Mouse (Mus musculus) midbrain, embryonic 12.5 days (tissue): ENCODE results near the gene Mroh2a. TPM values are rescaled to one million over a fixed set of nuclear protein-coding genes. Genes with fewer than 3 reads are reported as not detected.

Experiments
- ATAC-seq: fragments of 200-750 bp; cut with Nextera tagmentation; 2 replicates; pipeline ENCODE4 v1.8.0; 2017; ENCODE audit warnings: low read depth, moderate TSS enrichment, moderate library complexity; ENCODE audit not compliant: low FRiP score
- H3K27ac ChIP-seq: fragments of 300-500 bp; sonication (generic); replicated peaks from 2 replicates; pipeline ENCODE4 v1.5.1; 2016; ENCODE audit warnings: mild to moderate bottlenecking
- H3K27me3 ChIP-seq: fragments of 300-500 bp; sonication (generic); 2 replicates; pipeline ENCODE4 v1.6.1; 2016; ENCODE audit warnings: mild to moderate bottlenecking
- H3K36me3 ChIP-seq: fragments of 300-500 bp; sonication (generic); 2 replicates; pipeline ENCODE4 v1.6.1; 2016
- H3K4me1 ChIP-seq: fragments of 300-500 bp; sonication (generic); 2 replicates; pipeline ENCODE4 v1.6.1; 2016
- H3K4me2 ChIP-seq: fragments of 300-500 bp; sonication (generic); replicated peaks from 2 replicates; pipeline ENCODE4 v1.6.1; 2016; ENCODE audit warnings: mild to moderate bottlenecking, moderate library complexity
- H3K4me3 ChIP-seq: fragments of 300-500 bp; sonication (generic); 2 replicates; pipeline ENCODE4 v1.5.1; 2016; ENCODE audit warnings: mild to moderate bottlenecking
- H3K9ac ChIP-seq: fragments of 300-500 bp; sonication (generic); replicated peaks from 2 replicates; pipeline ENCODE4 v1.6.1; 2016; ENCODE audit warnings: mild to moderate bottlenecking, moderate library complexity
- H3K9me3 ChIP-seq: fragments of 300-500 bp; sonication (generic); 2 replicates; pipeline ENCODE4 v1.6.1; 2016; ENCODE audit warnings: mild to moderate bottlenecking
- WGBS: fragments of 180-500 bp; shearing (Covaris S2); methylation state at CpG from one replicate; pipeline ENCODE4 v1.1.7; 2016; 5-methylcytosine and 5-hydroxymethylcytosine counted together
- polyA plus RNA-seq: library from polyadenylated mRNA; unstranded; fragments of >200 nt; fragmentation: Nextera tagmentation; extraction: Ambion mirVana; gene quantifications from 2 replicates; pipeline ENCODE4 v1.2.1, GENCODE M21; 2016

Mroh2a gene
- polyA plus RNA-seq, 1 experiment from 2014 or later: 1.6 TPM

- peaks cover 98% of the 10 kb centered on the region for H3K36me3 ChIP-seq
- H3K27ac ChIP-seq: no peak overlapping the region
- 0 out of 2 replicates have a peak, but pooled peaks cover 7% of the 10 kb centered on the region for H3K9me3 ChIP-seq
- H3K4me1 ChIP-seq: no peaks in the 10 kb centered on the region
- no peak for ATAC-seq
- 90% methylated on average over 7 of the region's 7 CpGs for WGBS
- H3K9ac ChIP-seq: no peak overlapping the region
- no peaks in the 10 kb centered on the region for H3K27me3 ChIP-seq
- H3K4me2 ChIP-seq: no peak overlapping the region
- no peak overlapping the region for H3K4me3 ChIP-seq
Measured at GRCm38 (mm10) chr1:88264237-88264868, 37.6 kb downstream of the Mroh2a start.

- Histone ChIP-seq H3K9ac (no peak overlapping the region), H3K4me2 (no peak overlapping the region), H3K36me3 (peaks cover 98% of the 10 kb centered on the region), H3K9me3 (0 out of 2 replicates have a peak, but pooled peaks cover 3% of the 10 kb centered on the region), H3K27ac (no peak overlapping the region), H3K4me3 (no peak overlapping the region), H3K27me3 (no peaks in the 10 kb centered on the region), H3K4me1 (no peaks in the 10 kb centered on the region)
- WGBS: 80% methylated on average over 4 of the region's 4 CpGs
- ATAC-seq: no peak
Measured at GRCm38 (mm10) chr1:88264869-88265240, 38.1 kb downstream of the Mroh2a start.

DNA sequence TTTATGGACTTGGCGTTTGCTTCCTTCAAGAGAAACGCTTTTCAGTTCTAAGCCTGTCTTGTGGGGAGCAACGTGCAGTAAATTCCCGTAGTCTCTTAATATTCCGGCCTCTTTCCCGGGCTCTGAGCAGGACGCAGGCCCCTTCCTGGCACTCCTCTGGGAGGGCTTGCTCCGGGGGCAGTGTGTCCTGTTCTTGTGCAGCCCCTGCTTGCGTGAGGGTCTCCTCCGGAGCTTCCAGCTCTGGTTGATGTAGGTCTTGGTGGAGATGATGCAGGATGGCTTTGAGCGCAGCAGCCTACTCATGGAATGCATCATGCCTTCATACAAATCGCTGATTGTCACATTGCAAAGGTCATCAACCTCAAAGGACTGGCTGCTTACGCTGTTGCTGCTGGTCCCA, 39.3 kb downstream of the Mroh2a start:
- Histone ChIP-seq H3K36me3 (peaks cover 88% of the 10 kb centered on the region), H3K4me3 (no peak overlapping the region), H3K4me1 (no peaks in the 10 kb centered on the region), H3K27ac (no peak overlapping the region), H3K9ac (no peak overlapping the region), H3K27me3 (no peaks in the 10 kb centered on the region), H3K9me3 (no peaks in the 10 kb centered on the region), H3K4me2 (no peak overlapping the region)
- no peak for ATAC-seq
- 89% methylated on average over 13 of the region's 13 CpGs for WGBS

DNA sequence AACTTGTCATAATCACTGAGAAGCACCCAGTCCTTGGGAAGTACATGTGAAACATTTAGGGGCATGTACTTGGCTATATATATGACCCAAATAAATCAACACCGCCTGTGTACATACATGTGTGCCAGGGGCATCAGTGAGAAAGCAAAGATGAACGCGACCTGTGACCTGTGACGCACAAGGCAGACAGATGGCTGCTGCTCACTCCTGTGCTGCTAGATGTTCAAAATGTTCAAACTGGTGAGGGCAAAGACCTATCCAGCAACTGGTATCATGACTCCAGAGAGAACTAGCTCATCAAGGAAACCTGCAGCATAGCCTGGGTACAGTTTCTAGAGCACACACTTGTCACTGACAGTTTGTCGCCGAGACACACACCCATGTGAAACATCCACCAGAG, 40.7 kb downstream of the Mroh2a start:
- ATAC-seq: no peak
- Histone ChIP-seq H3K36me3 (peaks cover 89% of the 10 kb centered on the region), H3K4me1 (no peaks in the 10 kb centered on the region), H3K4me3 (no peak overlapping the region), H3K4me2 (no peak overlapping the region), H3K27ac (no peak overlapping the region), H3K9me3 (no peaks in the 10 kb centered on the region), H3K9ac (no peak overlapping the region), H3K27me3 (no peaks in the 10 kb centered on the region)
- 95% methylated on average over 6 of the region's 6 CpGs for WGBS

DNA sequence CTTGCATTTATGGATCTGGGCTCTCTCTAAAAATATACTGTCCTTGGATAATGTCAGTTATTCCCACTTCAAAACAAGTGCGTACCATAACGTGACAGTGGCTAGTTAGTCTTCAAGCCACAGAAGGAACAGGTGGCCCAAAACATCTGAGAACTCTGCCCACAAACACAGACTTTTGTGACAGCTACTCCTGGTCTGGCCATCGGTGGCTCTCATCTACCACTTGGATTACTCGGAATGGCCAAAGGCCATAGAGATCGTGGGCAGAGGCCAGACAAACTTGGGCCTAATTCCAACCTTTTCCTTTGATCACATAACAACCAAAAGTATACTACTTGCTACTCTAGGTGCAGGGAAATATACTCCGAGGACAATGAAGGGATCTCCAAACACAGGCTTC, 41.3 kb downstream of the Mroh2a start:
- H3K4me2 ChIP-seq: no peak overlapping the region
- no peak overlapping the region for H3K4me3 ChIP-seq
- WGBS: 85% methylated on average over 6 of the region's 6 CpGs
- no peaks in the 10 kb centered on the region for H3K27me3 ChIP-seq
- no peaks in the 10 kb centered on the region for H3K9me3 ChIP-seq
- ATAC-seq: no peak
- H3K27ac ChIP-seq: no peak overlapping the region
- H3K9ac ChIP-seq: no peak overlapping the region
- no peaks in the 10 kb centered on the region for H3K4me1 ChIP-seq
- H3K36me3 ChIP-seq: peaks cover 89% of the 10 kb centered on the region

DNA sequence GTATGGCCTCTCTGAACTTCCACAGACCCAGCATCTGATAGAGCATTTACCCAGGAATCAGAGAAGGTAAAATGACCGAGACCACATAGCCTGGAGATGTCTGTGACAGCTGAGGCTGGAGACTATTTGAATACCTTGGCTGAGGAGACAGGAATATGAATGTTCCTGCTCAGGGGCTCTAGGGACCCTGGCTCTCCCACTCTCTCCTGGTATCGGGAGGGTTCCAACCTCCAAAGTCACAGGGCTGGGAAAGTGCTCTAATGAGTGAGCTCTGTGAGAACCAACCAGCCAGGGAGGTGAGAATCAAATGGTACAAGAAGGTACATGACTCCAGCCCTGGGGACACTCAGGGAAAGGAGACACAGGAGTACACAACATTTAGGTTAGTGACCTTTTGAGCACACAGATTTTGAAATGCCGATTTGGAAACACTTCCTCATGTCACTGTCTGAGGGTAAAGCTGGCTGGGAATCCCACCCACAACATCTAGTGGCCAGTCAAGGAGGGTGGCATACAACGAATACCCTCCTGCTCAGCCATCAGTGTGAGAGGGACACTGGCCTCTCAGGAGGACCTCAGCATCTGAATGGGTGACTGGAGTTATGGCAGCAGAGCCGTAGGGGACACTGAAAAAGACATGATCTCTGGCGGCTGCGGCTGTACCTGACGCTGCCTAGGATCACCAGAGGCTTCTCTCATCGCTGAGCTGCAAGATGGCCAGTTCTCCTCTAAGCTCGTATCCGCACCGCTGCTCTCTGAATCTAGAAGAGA, 42.9 kb downstream of the Mroh2a start:
- Histone ChIP-seq H3K4me1 (no peaks in the 10 kb centered on the region), H3K36me3 (peaks cover 88% of the 10 kb centered on the region), H3K4me2 (no peak overlapping the region), H3K4me3 (no peak overlapping the region), H3K27ac (no peak overlapping the region), H3K9ac (no peak overlapping the region), H3K27me3 (no peaks in the 10 kb centered on the region), H3K9me3 (no peaks in the 10 kb centered on the region)
- ATAC-seq: no peak
- WGBS: 89% methylated on average over 12 of the region's 12 CpGs

- Histone ChIP-seq H3K9ac (no peak overlapping the region), H3K9me3 (no peaks in the 10 kb centered on the region), H3K4me2 (no peak overlapping the region), H3K27ac (no peak overlapping the region), H3K36me3 (peaks cover 61% of the 10 kb centered on the region), H3K27me3 (no peaks in the 10 kb centered on the region), H3K4me3 (no peak overlapping the region), H3K4me1 (peaks cover 16% of the 10 kb centered on the region)
- no peak for ATAC-seq
- WGBS: 59% methylated on average over 4 of the region's 4 CpGs
Measured at GRCm38 (mm10) chr1:88272851-88273250, 46.1 kb downstream of the Mroh2a start.

GRCm38 (mm10) chr1:88273326-88273725, 46.5 kb downstream of the Mroh2a start:
- Histone ChIP-seq H3K27ac (no peak overlapping the region), H3K4me3 (no peak overlapping the region), H3K9ac (no peak overlapping the region), H3K4me1 (peaks cover 16% of the 10 kb centered on the region), H3K4me2 (no peak overlapping the region), H3K9me3 (no peaks in the 10 kb centered on the region), H3K36me3 (peaks cover 56% of the 10 kb centered on the region), H3K27me3 (no peaks in the 10 kb centered on the region)
- WGBS: 97% methylated on average over 3 of the region's 3 CpGs
- no peak for ATAC-seq

DNA sequence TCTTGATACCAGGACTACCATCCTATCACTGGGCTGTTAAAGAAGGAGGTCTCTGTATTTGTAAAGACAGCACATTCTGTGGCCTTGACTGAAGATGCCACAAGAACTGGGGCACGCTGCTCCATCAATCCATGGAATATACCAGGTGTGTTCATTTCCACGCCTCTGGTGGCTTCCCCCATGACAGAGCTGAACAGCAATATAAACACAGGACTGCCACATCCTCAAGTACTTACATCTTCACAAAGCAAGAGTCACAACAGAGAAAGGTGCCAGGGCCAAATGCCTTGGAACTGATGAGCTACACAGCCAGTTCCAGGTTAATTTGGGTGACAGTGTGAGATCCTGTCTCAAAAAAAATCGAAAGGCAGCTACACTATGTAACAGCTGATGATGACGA, 47.0 kb downstream of the Mroh2a start:
- Histone ChIP-seq H3K27ac (no peak overlapping the region), H3K4me2 (no peak overlapping the region), H3K4me1 (peaks cover 16% of the 10 kb centered on the region), H3K9ac (no peak overlapping the region), H3K9me3 (no peaks in the 10 kb centered on the region), H3K4me3 (no peak overlapping the region), H3K27me3 (no peaks in the 10 kb centered on the region), H3K36me3 (peaks cover 51% of the 10 kb centered on the region)
- ATAC-seq: no peak
- 82% methylated on average over 4 of the region's 4 CpGs for WGBS

- Histone ChIP-seq H3K4me2 (no peak overlapping the region), H3K9me3 (no peaks in the 10 kb centered on the region), H3K9ac (no peak overlapping the region), H3K4me1 (peaks cover 16% of the 10 kb centered on the region), H3K36me3 (peaks cover 44% of the 10 kb centered on the region), H3K4me3 (no peak overlapping the region), H3K27me3 (no peaks in the 10 kb centered on the region), H3K27ac (no peak overlapping the region)
- WGBS: 76% methylated on average over 11 of the region's 11 CpGs
- ATAC-seq: no peak
Measured at GRCm38 (mm10) chr1:88274371-88275077, 47.7 kb downstream of the Mroh2a start.

DNA sequence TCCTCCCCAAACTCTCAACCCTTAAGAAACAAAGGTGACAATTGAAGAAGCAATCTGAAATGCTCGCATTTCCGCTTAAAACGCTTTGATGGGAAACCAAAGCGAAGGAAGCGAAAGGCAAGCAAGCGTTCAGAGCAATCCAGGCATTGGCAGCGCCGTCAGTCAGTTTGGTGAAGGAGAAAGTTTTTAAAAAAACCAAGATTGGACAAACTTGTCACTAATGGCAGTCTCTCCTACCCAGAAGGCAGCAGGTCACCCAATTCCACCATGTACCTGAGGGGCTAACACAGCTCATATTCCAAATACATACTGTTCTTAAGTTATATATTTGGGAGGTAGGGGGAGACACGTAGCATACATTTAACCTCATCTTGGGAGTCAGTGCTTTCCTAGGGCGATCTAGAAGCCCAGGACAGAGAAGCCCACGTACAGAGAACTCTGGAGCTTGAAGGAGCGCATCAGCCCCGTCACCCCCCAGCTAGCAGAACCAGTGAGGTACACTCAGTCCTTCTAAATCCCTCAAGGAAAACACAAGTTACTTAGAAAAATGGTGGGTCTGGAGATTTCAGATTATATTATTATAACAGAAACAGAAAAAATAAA, 48.4 kb downstream of the Mroh2a start:
- Histone ChIP-seq H3K4me1 (peaks cover 16% of the 10 kb centered on the region), H3K27me3 (no peaks in the 10 kb centered on the region), H3K4me3 (no peak overlapping the region), H3K9me3 (no peaks in the 10 kb centered on the region), H3K36me3 (peaks cover 39% of the 10 kb centered on the region), H3K9ac (no peak overlapping the region), H3K27ac (no peak overlapping the region), H3K4me2 (no peak overlapping the region)
- ATAC-seq: no peak
- 68% methylated on average over 13 of the region's 13 CpGs for WGBS
